Mouse (Mus musculus): Measurements from ENCODE around the gene Lias. TPM values are rescaled to one million over a fixed set of nuclear protein-coding genes. Genes with fewer than 3 reads are reported as not detected.

Gene Lias
- total RNA-seq, 2 experiments from 2014 or later: 32.4 to 34.3 TPM

GRCm38 (mm10) chr5:65422803-65423202 lies 31.5 kb downstream of the Lias start:
- no peak for DNase-seq (ENCODE audit: low spot score in 2 of 2)

GRCm38 (mm10) chr5:65424215-65424614 lies 32.9 kb downstream of the Lias start:
- DNase-seq (ENCODE audit: low spot score in 2 of 2): no peak

GRCm38 (mm10) chr5:65425251-65425650 lies 34.0 kb downstream of the Lias start:
- no peak for DNase-seq (ENCODE audit: low spot score in 2 of 2)

GRCm38 (mm10) chr5:65428321-65428720 lies 37.0 kb downstream of the Lias start:
- DNase-seq (ENCODE audit: low spot score in 2 of 2): no peak

GRCm38 (mm10) chr5:65429441-65429840 lies 38.1 kb downstream of the Lias start:
- DNase-seq (ENCODE audit: low spot score in 2 of 2): no peak

GRCm38 (mm10) chr5:65434471-65435362 lies 43.4 kb downstream of the Lias start:
- DNase-seq (ENCODE audit: low spot score in 2 of 2): peak in 1 of 2 experiments; percentile 36

GRCm38 (mm10) chr5:65435363-65435805 lies 44.1 kb downstream of the Lias start:
- DNase-seq (ENCODE audit: low spot score in 2 of 2): no peak

- DNase-seq (ENCODE audit: low spot score in 2 of 2): peak; percentile 94 to 99
Observed at GRCm38 (mm10) chr5:65435806-65436561, 44.7 kb downstream of the Lias start, which contains the start of gene Ugdh. Ugdh (minus strand) TSS chr5:65435949.

GRCm38 (mm10) chr5:65438041-65438440 lies 46.7 kb downstream of the Lias start:
- no peak for DNase-seq (ENCODE audit: low spot score in 2 of 2)

- no peak for DNase-seq (ENCODE audit: low spot score in 2 of 2)
Observed at GRCm38 (mm10) chr5:65444981-65445380, 53.7 kb downstream of the Lias start.

GRCm38 (mm10) chr5:65446756-65447155 lies 55.5 kb downstream of the Lias start:
- DNase-seq (ENCODE audit: low spot score in 2 of 2): no peak

- DNase-seq (ENCODE audit: low spot score in 2 of 2): no peak
Observed at GRCm38 (mm10) chr5:65447826-65448225, 56.5 kb downstream of the Lias start.

- DNase-seq (ENCODE audit: low spot score in 2 of 2): no peak
Observed at GRCm38 (mm10) chr5:65448941-65449340, 57.6 kb downstream of the Lias start.

GRCm38 (mm10) chr5:65454771-65455170 lies 63.5 kb downstream of the Lias start:
- DNase-seq (ENCODE audit: low spot score in 2 of 2): no peak

- no peak for DNase-seq (ENCODE audit: low spot score in 2 of 2)
Observed at GRCm38 (mm10) chr5:65457086-65457827, 66.0 kb downstream of the Lias start.

GRCm38 (mm10) chr5:65457846-65458245 lies 66.5 kb downstream of the Lias start:
- DNase-seq (ENCODE audit: low spot score in 2 of 2): no peak

GRCm38 (mm10) chr5:65459454-65459853 lies 68.2 kb downstream of the Lias start:
- no peak for DNase-seq (ENCODE audit: low spot score in 2 of 2)

All from left cerebral cortex, adult 18-20 months (tissue).